Mouse (Mus musculus) stomach, embryonic 14.5 days (tissue): ENCODE results near the gene Tril. TPM values are rescaled to one million over a fixed set of nuclear protein-coding genes. Genes with fewer than 3 reads are reported as not detected.
A peak's percentile ranks its signal among the peaks of the same experiment; 100 is the strongest.

Source experiments
- ATAC-seq: fragments of 200-750 bp; cut with Nextera tagmentation; 2 replicates; pipeline ENCODE4 v1.8.0; 2017; ENCODE audit warnings: low read depth, moderate TSS enrichment; ENCODE audit not compliant: insufficient number of reproducible peaks, insufficient read depth, low FRiP score
- H3K27ac ChIP-seq: fragments of 300-500 bp; sonication (generic); 2 replicates; pipeline ENCODE4 v1.5.1; 2014; ENCODE audit warnings: mild to moderate bottlenecking, low read length, moderate library complexity, mixed read lengths
- H3K27me3 ChIP-seq: fragments of 300-500 bp; sonication (generic); 2 replicates; pipeline ENCODE4 v1.6.1; 2014; ENCODE audit warnings: low read length, control low read depth, mixed read lengths; ENCODE audit not compliant: control insufficient read depth, insufficient read depth
- H3K36me3 ChIP-seq: fragments of 300-500 bp; sonication (generic); 2 replicates; pipeline ENCODE4 v1.6.1; 2014; ENCODE audit warnings: mild to moderate bottlenecking, control low read depth, low read length, moderate library complexity, mixed read lengths; ENCODE audit not compliant: control insufficient read depth, insufficient read depth
- H3K4me1 ChIP-seq: fragments of 300-500 bp; sonication (generic); 2 replicates; pipeline ENCODE4 v1.6.1; 2014; ENCODE audit warnings: low read length, control low read depth, mixed read lengths; ENCODE audit not compliant: control insufficient read depth, insufficient read depth
- H3K4me2 ChIP-seq: fragments of 300-500 bp; sonication (generic); replicated peaks from 2 replicates; pipeline ENCODE4 v1.6.1; 2014; ENCODE audit warnings: low read depth, low read length, control low read depth
- H3K4me3 ChIP-seq: fragments of 300-500 bp; sonication (generic); 2 replicates; pipeline ENCODE4 v1.5.1; 2014; ENCODE audit warnings: low read depth, low read length, control low read depth
- H3K9ac ChIP-seq: fragments of 300-500 bp; sonication (generic); replicated peaks from 2 replicates; pipeline ENCODE4 v1.6.1; 2014; ENCODE audit warnings: low read depth, mild to moderate bottlenecking, control low read depth, low read length, moderate library complexity, mixed read lengths
- H3K9me3 ChIP-seq: fragments of 300-500 bp; sonication (generic); 2 replicates; pipeline ENCODE4 v1.6.1; 2016; ENCODE audit warnings: low read depth, low read length, control low read depth; ENCODE audit not compliant: control insufficient read depth
- WGBS: fragments of 180-500 bp; shearing (Covaris S2); extraction: QIAGEN DNeasy Blood & Tissue Kit; methylation state at CpG from one replicate; pipeline ENCODE4 v1.1.7; 2014; 5-methylcytosine and 5-hydroxymethylcytosine counted together
- polyA plus RNA-seq: library from polyadenylated mRNA; unstranded; fragments of >200 nt; fragmentation: Nextera tagmentation; extraction: Ambion mirVana; gene quantifications from 2 replicates; pipeline ENCODE4 v1.2.1, GENCODE M21; 2014

Gene Tril
- polyA plus RNA-seq, 1 experiment from 2014 or later, result 24.0 TPM

DNA sequence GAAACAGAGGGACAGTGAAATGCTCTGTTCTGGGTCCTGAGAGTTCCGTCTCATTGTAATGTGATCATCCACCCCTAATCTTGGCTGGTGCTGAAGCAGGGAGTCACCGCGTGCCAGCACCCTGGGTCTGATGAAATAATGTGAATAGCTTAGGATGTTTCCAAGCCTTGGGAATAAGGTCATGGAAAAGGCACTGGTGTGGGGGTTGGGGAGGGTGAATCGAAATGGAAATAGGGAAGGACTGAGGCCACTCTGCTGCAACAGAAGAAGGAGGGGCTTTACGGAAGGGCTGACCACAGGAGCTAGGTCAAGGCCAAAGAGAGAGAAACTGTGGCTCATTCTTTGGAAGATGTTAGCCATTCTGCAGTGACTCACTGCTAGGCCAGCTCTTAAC, 18.7 kb downstream of the Tril start:
- Histone ChIP-seq H3K9me3 (no peaks in the 10 kb centered on the region), H3K4me1 (peaks cover 12% of the 10 kb centered on the region), H3K4me2 (no peak overlapping the region), H3K27ac (no peak overlapping the region), H3K27me3 (no peaks in the 10 kb centered on the region), H3K36me3 (no peaks in the 10 kb centered on the region), H3K9ac (no peak overlapping the region), H3K4me3 (no peak overlapping the region)
- no peak for ATAC-seq
- 52% methylated on average over 5 of the region's 5 CpGs for WGBS

DNA sequence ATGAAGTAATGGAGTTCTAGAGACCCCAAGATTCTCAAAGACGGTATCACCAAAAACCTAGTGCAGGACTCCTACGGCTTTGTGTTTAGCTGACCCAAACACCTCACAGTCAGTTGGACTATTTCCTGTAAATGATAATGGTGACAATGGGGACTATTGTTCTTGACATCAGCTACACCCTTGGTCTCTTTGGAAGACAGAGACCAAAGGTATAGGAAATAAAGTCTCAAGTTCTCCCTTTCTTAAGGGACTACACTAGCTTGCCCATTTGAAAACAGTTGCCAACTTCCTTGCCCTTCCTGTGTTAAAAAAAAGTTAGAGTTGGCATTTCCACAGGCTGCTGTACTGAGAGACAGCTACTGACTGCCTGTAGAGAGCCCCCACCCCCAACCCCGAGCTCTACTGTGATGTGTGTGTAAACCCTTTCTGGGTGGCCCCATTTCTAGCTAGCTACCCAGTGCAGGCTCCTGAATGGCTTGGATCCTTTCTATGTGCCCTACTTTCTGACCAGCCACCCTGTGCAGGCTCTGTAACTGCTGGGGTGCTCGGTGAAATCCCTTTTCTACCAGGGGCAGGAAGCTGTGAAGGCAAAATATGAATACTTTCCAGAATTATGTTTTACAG, 19.2 kb downstream of the Tril start:
- Histone ChIP-seq H3K36me3 (no peaks in the 10 kb centered on the region), H3K4me1 (peaks cover 12% of the 10 kb centered on the region), H3K9me3 (no peaks in the 10 kb centered on the region), H3K27ac (no peak overlapping the region), H3K27me3 (no peaks in the 10 kb centered on the region), H3K4me3 (no peak overlapping the region), H3K4me2 (no peak overlapping the region), H3K9ac (no peak overlapping the region)
- 59% methylated on average over 4 of the region's 4 CpGs for WGBS
- no peak for ATAC-seq

- no peaks in the 10 kb centered on the region; the same call in 1 of the 2 replicates for H3K27me3 ChIP-seq
- no peaks in the 10 kb centered on the region for H3K9me3 ChIP-seq
- H3K36me3 ChIP-seq, result no peaks in the 10 kb centered on the region
- ATAC-seq, result no peak
- 85% methylated on average over 3 of the region's 3 CpGs for WGBS
- no peak overlapping the region for H3K9ac ChIP-seq
- peaks cover 12% of the 10 kb centered on the region for H3K4me1 ChIP-seq
- no peak overlapping the region for H3K4me3 ChIP-seq
- no peak overlapping the region for H3K4me2 ChIP-seq
- no peak overlapping the region for H3K27ac ChIP-seq
Measured at GRCm38 (mm10) chr6:53798865-53799264, 21.8 kb downstream of the Tril start.

GRCm38 (mm10) chr6:53796835-53797234, 23.8 kb downstream of the Tril start:
- no peak overlapping the region for H3K27ac ChIP-seq
- peaks cover 9% of the 10 kb centered on the region for H3K4me1 ChIP-seq
- H3K27me3 ChIP-seq, result no peaks in the 10 kb centered on the region; the same call in 1 of the 2 replicates
- H3K36me3 ChIP-seq, result no peaks in the 10 kb centered on the region
- WGBS, result 72% methylated on average over 3 of the region's 3 CpGs
- H3K4me3 ChIP-seq, result no peak overlapping the region
- no peak overlapping the region for H3K4me2 ChIP-seq
- no peak overlapping the region for H3K9ac ChIP-seq
- no peaks in the 10 kb centered on the region for H3K9me3 ChIP-seq
- no peak for ATAC-seq

GRCm38 (mm10) chr6:53795788-53796187, 24.8 kb downstream of the Tril start:
- Histone ChIP-seq H3K9me3 (no peaks in the 10 kb centered on the region), H3K4me3 (no peak overlapping the region), H3K36me3 (no peaks in the 10 kb centered on the region), H3K9ac (no peak overlapping the region), H3K4me1 (peaks cover 4% of the 10 kb centered on the region; the same call in 1 of the 2 replicates), H3K27ac (no peak overlapping the region), H3K4me2 (no peak overlapping the region), H3K27me3 (no peaks in the 10 kb centered on the region; the same call in 1 of the 2 replicates)
- no peak for ATAC-seq
- 30% methylated on average over 5 of the region's 5 CpGs for WGBS

- no peaks in the 10 kb centered on the region for H3K36me3 ChIP-seq
- H3K4me1 ChIP-seq, result peaks cover 3% of the 10 kb centered on the region; the same call in 1 of the 2 replicates
- no peak overlapping the region for H3K4me3 ChIP-seq
- H3K9me3 ChIP-seq, result no peaks in the 10 kb centered on the region
- H3K27me3 ChIP-seq, result no peaks in the 10 kb centered on the region; the same call in 1 of the 2 replicates
- H3K9ac ChIP-seq, result no peak overlapping the region
- ATAC-seq, result no peak
- peak overlapping the region; percentile 28; the same call in 1 of the 2 replicates for H3K4me2 ChIP-seq
- 44% methylated on average over 11 of the region's 11 CpGs for WGBS
- H3K27ac ChIP-seq, result no peak overlapping the region
Measured at GRCm38 (mm10) chr6:53795078-53795477, 25.6 kb downstream of the Tril start.

DNA sequence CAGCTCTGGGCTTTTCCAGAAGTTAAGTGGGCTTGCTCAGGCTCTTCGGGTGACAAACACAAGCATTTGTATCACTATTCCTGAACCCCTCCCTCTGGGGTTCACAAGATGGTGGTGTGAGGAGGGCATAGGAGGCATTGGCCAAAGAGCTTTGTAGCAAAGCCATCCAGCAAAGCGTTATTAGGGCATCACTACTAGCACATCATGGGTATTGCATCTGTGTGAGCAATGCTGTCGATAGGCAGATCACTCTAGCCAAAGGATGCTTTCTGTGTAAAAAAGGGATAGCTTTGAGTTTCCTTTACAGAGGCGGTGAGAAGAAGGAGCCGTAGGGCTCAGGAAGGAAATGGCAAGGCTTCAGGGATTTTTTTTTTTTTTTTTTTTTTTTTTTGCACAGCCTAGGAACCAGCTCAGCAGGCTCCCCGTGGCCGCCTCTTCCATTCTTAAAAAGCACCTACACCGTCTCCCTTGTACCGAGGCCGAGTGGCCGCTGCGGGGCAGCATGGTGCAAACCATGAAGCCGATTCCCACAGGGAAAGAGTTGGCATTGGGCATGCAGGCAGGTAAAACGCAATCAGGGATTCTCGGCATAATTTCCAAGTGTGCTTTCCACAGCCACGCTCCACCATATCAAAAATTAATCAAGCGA, 26.2 kb downstream of the Tril start:
- no peak overlapping the region for H3K9ac ChIP-seq
- no peaks in the 10 kb centered on the region for H3K9me3 ChIP-seq
- ATAC-seq, result 0 out of 2 replicates have a peak, but pooled peaks have one; percentile 65
- peak overlapping the region; percentile 28; the same call in 1 of the 2 replicates for H3K4me2 ChIP-seq
- H3K36me3 ChIP-seq, result no peaks in the 10 kb centered on the region
- H3K4me1 ChIP-seq, result no peaks in the 10 kb centered on the region
- no peaks in the 10 kb centered on the region; the same call in 1 of the 2 replicates for H3K27me3 ChIP-seq
- H3K27ac ChIP-seq, result no peak overlapping the region
- WGBS, result 11% methylated on average over 17 of the region's 17 CpGs
- H3K4me3 ChIP-seq, result no peak overlapping the region

GRCm38 (mm10) chr6:53782880-53783539, 37.6 kb downstream of the Tril start:
- no peak for ATAC-seq
- Histone ChIP-seq H3K9me3 (no peaks in the 10 kb centered on the region), H3K36me3 (no peaks in the 10 kb centered on the region), H3K4me1 (no peaks in the 10 kb centered on the region), H3K27me3 (no peaks in the 10 kb centered on the region), H3K9ac (no peak overlapping the region), H3K4me3 (no peak overlapping the region), H3K27ac (no peak overlapping the region), H3K4me2 (no peak overlapping the region)
- WGBS, result 47% methylated on average over 16 of the region's 16 CpGs
